Mouse (Mus musculus) brown adipose tissue, adult 24 weeks (tissue): ENCODE measurements around the gene Slc43a1. TPM values are rescaled to one million over a fixed set of nuclear protein-coding genes. Genes with fewer than 3 reads are reported as not detected.

ENCODE experiments used
- H3K27ac ChIP-seq: fragments of 200-500 bp; replicated peaks from 2 replicates; pipeline ENCODE4 v1.5.1; 2012; ENCODE audit warnings: low read depth, mild to moderate bottlenecking, low read length
- H3K4me1 ChIP-seq: fragments of 200-500 bp; 2 replicates; pipeline ENCODE4 v1.6.1; 2012; ENCODE audit warnings: low read length, mixed read lengths; ENCODE audit not compliant: control insufficient read depth, insufficient read depth, insufficient read length
- H3K4me3 ChIP-seq: fragments of 200-500 bp; 2 replicates; pipeline ENCODE4 v1.5.1; 2012; ENCODE audit warnings: low read depth, mild to moderate bottlenecking, low read length, moderate library complexity; ENCODE audit not compliant: insufficient read depth
- polyA plus RNA-seq: library from polyadenylated mRNA; stranded (reverse); fragments of >200 nt; gene quantifications from 2 replicates; pipeline ENCODE4 v1.2.4, GENCODE M21; 2012; ENCODE audit not compliant: missing spikeins, insufficient read depth, insufficient read length

Slc43a1 gene
- polyA plus RNA-seq, 1 experiment = 3.5 TPM

GRCm38 (mm10) chr2:84811880-84812279 is 26.8 kb upstream of the Slc43a1 start:
- H3K4me3 ChIP-seq = no peak overlapping the region
- H3K27ac ChIP-seq = no peak overlapping the region
- peaks cover 5% of the 10 kb centered on the region; the same call in 1 of the 2 replicates for H3K4me1 ChIP-seq

GRCm38 (mm10) chr2:84812676-84813075 is 26.0 kb upstream of the Slc43a1 start:
- Histone ChIP-seq H3K4me1 (peaks cover 5% of the 10 kb centered on the region; the same call in 1 of the 2 replicates), H3K4me3 (no peak overlapping the region), H3K27ac (no peak overlapping the region)

GRCm38 (mm10) chr2:84819861-84820260 is 18.8 kb upstream of the Slc43a1 start:
- Histone ChIP-seq H3K4me1 (no peaks in the 10 kb centered on the region), H3K4me3 (no peak overlapping the region), H3K27ac (no peak overlapping the region)

GRCm38 (mm10) chr2:84822552-84822951 is 16.1 kb upstream of the Slc43a1 start, which contains the start of gene Smtnl1:
Gene Smtnl1, minus strand, starts transcription at chr2:84822652.
- no peaks in the 10 kb centered on the region for H3K4me1 ChIP-seq
- H3K27ac ChIP-seq = no peak within 1 kb of the TSS
- no peak within 1 kb of the TSS for H3K4me3 ChIP-seq

DNA sequence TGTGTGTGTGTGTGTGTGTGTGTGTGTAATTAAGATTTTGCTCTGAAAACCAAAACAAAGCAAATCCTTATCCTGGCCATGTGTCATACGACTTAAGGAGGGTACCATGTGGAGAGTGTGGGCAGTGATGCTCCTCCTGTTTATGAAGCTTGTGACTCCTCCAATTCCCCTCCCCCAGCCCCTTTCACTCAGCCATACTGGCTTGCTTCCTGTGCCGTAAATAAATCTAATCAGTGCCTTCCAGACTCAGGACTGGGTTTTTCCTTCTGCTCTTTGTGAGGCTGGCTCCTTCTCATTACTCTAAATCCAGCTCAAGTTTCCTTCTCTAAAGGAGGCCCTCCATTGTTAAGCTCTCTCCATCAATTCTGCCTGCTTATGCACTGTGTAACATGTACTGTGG is 15.4 kb upstream of the Slc43a1 start:
- Histone ChIP-seq H3K4me3 (no peak overlapping the region), H3K4me1 (no peaks in the 10 kb centered on the region), H3K27ac (no peak overlapping the region)

DNA sequence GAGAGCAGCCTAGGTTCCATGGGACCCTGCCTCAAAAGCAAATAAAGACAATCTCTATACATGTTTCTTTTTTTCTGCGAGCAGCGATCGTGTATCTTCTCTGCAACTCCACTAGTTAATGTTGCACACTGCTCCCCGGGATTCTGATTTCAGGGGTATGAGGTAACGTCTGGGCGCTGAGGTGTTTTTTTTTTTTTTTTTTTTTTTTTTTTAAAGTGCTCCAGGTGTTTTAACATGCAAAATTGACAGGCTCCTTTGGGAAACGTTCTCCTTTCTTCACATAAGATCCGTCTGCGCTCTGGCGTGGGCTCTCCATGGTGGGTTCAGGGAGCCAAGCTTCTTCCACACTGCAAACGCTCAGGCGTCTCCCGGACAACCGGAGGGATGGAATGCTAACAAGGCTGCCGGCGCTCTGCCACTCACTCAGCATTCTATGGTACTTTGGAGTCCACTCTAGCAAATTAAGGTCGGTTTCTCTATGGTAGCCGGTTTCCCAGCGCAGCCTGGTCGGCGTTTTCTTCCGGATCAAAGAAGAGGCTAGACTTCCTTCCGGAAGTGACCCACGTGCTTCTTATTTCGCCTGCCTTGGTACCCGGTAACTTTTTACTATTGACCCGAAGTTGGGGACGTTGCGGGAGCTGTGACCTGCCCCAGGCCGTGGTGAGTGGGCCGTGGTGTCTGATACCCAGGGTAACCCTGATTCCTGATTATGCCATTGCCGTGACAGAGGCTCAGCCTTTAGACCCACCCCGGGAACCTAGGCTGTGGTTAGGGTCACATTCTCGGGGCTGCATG is 12.0 kb upstream of the Slc43a1 start, which contains the start of gene Timm10:
Gene Timm10 (plus strand): TSS at position 510 of the 795 bp plus-strand sequence.
- Histone ChIP-seq H3K27ac (peak within 1 kb of the TSS; percentile 87), H3K4me3 (peak within 1 kb of the TSS; percentile 87), H3K4me1 (no peaks in the 10 kb centered on the region)

DNA sequence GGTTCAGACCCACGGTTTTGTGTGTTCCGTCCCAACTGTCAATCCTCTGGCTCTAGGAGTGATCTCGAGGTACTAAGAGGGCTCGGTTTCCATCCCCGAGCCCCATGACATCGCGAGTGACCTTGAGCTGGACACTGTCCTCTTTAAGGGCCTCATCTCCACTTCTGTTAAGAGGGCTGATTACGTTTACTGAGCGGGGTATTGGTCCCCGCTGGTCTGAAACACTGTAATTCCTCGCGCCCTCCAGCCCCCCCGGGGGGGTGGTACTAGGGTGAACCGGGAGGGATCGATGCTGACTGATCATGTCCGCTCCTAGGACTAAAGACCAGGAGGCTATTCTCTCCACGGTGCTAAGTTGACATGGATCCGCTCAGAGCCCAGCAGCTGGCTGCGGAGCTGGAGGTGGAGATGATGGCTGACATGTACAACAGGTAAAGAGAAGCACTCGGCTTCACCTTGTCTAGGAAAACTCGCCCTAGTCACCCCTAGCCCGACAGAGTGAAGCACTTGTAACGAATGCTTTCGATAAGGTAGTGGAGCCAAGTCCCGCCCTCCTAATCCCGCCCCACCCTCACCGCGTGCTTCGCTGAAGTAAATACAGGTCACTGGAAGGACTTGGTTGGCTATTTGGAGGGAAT is 11.2 kb upstream of the Slc43a1 start:
- Histone ChIP-seq H3K4me3 (peak overlapping the region; percentile 87), H3K27ac (peak overlapping the region; percentile 87), H3K4me1 (no peaks in the 10 kb centered on the region)

GRCm38 (mm10) chr2:84831666-84832391 is 6.8 kb upstream of the Slc43a1 start:
- H3K4me3 ChIP-seq = no peak overlapping the region
- H3K4me1 ChIP-seq = no peaks in the 10 kb centered on the region
- no peak overlapping the region for H3K27ac ChIP-seq

GRCm38 (mm10) chr2:84837107-84837506 is 1.5 kb upstream of the Slc43a1 start:
- no peak overlapping the region for H3K4me3 ChIP-seq
- 0 out of 2 replicates have a peak, but pooled peaks cover 3% of the 10 kb centered on the region for H3K4me1 ChIP-seq
- no peak overlapping the region for H3K27ac ChIP-seq

DNA sequence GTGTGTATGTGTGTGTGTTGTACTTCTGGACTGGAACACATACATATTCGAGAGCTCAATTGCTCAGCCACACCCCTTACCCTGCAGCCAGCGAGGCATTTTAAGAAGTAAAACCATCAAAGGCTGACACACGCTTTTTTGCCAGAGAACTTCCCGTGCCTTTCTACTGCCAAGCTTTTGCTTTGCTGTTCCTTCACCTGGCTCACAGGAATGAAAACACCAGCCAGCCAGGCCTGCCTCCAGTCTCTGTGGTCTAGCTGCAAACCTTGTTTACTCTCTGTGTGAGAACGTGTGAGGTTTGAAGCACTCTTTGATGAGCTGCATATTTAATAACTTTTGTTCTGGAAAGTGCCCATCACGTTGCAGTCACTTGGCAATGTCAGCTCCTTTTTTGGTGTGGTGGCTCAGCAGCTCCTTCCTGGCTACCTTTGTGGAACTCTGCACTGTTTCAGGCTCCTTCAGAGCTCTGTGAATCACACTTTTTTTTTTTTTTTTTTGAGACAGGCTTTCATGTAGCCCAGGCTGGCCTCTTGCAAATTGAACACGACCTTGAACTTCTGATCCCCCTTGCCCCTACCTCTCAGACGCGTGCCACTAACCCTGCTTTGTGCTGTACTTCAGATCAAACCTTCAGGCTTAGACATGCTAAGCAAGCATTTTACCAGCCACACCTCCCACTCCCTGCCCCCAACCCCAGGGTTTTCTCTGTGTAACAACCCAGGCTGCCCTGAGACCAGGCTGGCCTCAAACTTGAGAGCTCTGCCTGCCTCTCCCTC is 645 bp upstream of the Slc43a1 start:
- Histone ChIP-seq H3K4me3 (no peak overlapping the region), H3K27ac (no peak overlapping the region), H3K4me1 (0 out of 2 replicates have a peak, but pooled peaks cover 3% of the 10 kb centered on the region)

DNA sequence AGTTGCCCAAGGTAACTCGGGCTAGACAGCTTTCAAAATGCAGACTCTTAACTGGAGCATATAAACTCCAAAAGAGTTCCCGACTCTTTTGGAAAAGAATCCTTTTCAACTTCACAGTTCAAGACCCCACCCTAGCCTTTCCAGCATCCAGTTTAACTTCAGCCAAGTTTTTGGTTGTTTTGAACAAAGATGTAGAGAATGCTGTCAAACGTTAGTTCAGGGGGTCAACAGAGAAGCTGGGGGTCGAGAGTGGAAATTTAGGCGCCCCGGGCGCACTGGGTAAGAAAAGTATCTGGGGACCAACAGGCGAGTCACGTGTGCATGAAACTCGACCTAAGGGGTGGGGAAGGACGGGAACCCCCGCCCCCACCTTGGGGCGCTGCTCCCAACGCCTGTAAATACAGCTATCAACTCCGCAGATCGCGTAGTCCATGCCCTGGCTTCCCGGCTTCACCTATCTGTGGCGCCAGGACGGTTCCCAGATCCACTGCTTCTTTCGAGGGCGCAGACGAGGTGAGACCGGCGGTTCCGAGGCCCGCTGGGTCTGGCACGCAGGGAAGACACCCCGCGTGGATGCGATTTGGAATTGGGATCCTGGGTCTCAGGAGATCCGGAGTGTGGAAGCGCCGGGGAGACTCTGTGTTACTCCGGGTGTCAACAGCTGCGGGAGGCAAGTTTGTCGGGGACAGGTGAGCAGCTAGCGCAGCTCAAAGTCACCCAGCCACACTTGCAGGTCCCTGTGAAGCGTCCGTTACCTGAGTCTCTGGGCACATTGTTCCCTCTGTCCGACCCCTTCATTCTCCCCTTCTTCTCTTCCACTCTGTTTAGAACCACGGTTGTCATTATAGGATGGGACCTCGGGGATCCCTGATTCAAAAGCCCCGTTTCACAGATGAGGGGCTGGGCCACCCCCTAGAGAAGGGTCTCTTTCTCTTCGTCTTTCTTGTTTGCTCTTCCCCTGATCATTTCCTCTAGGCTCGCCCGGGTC is 637 bp downstream of the Slc43a1 start:
- Histone ChIP-seq H3K27ac (no peak overlapping the region), H3K4me1 (0 out of 2 replicates have a peak, but pooled peaks cover 3% of the 10 kb centered on the region), H3K4me3 (peak overlapping the region; percentile 65)

DNA sequence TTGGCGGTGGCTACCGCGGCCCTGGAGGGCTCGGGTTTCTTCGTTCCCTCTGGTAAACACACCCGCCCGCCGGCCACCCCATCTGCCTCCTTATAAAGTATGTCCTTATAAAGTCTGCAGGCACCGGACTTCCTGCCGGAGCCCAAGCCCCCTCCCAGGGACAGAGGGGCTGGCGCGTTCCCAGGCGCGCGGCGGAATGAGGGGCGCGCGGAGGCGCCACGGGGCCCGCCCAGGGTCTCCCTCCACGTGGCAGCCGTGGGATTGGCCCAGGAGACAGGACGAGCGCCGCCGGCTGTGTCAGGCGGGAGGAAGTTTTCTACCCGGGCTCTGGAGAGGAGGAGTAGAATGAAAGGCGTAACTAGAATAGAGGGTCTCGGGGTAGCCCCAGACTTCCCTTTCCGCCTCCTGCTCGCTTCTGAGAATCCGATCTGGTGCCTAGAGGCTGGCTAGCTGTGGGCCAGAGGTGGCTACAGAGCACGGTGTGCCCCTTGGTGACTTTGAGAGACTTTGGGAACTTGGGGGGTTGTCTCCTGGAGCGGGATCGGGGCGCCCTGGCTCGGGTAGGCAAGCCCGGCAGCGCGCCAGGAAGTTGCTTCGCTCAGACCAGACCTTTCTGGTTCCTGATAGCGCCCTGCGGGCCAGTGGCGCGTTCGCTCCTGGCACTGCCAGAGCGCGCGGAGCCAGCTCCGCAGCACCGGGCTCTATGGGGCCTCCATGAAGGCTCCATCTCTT is 1.5 kb downstream of the Slc43a1 start:
- H3K4me3 ChIP-seq = peak overlapping the region; percentile 65
- no peak overlapping the region for H3K27ac ChIP-seq
- 0 out of 2 replicates have a peak, but pooled peaks cover 3% of the 10 kb centered on the region for H3K4me1 ChIP-seq
